Mouse (Mus musculus): ENCODE data around the gene Uaca. TPM values are rescaled to one million over a fixed set of nuclear protein-coding genes. Genes with fewer than 3 reads are reported as not detected.
"Not testable (repeated sequence)": the region's sequence is repeated elsewhere in the genome, so short reads cannot be mapped to it uniquely, and the experiment has no call there.

Gene Uaca
- polyA plus RNA-seq, 1 experiment from 2014 or later, result 13.7 TPM

- no peak overlapping the region for H3K27ac ChIP-seq (ENCODE audit: low read depth, low read length)
- no peak overlapping the region for H3K9ac ChIP-seq (ENCODE audit: low read depth, low read length)
- H3K4me2 ChIP-seq (replicated peaks; ENCODE audit: low read depth, low read length), result no peak overlapping the region
- H3K4me1 ChIP-seq (ENCODE audit: control insufficient read depth, insufficient read depth, low read length), result 0 out of 2 replicates have a peak, but pooled peaks cover 4% of the 10 kb centered on the region
- no peaks in the 10 kb centered on the region for H3K27me3 ChIP-seq (ENCODE audit: control insufficient read depth, insufficient read depth, low read length)
- no peak overlapping the region for H3K4me3 ChIP-seq (ENCODE audit: low read length)
- H3K9me3 ChIP-seq (ENCODE audit: control insufficient read depth, low read length), result no peaks in the 10 kb centered on the region
- H3K36me3 ChIP-seq (ENCODE audit: control insufficient read depth, insufficient read depth, low read length), result no peaks in the 10 kb centered on the region
- 43% methylated on average over 8 of the region's 8 CpGs for WGBS
- no peak for ATAC-seq (ENCODE audit: low FRiP score, low TSS enrichment)
These were observed 6.5 kb downstream of the Uaca start for GRCm38 (mm10) chr9:60800663-60801382.

DNA sequence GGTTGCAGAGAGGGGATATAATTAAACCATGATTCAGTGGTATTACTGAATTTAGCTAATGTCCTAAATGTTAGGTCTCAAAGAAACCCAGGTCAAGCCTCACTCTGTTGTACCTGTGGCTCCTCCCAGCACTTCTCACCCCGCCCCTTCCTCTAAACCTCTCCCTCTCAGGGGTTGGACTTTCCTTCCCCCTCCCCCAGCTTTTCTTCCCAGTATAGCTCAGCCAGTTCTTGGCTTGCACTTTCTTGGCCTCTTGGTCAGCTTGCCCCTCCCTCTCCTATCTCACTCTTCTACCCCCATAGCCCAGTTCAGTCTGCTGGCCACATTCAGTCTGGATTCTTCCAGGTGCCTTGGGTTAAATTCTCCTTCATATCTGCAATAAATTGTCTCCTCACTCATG is 7.4 kb downstream of the Uaca start:
- no peak for ATAC-seq (ENCODE audit: low FRiP score, low TSS enrichment)

GRCm38 (mm10) chr9:60802341-60802740 is 8.0 kb downstream of the Uaca start:
- Histone ChIP-seq H3K36me3 (ENCODE audit: control insufficient read depth, insufficient read depth, low read length) (no peaks in the 10 kb centered on the region), H3K4me3 (ENCODE audit: low read length) (no peak overlapping the region), H3K9ac (ENCODE audit: low read depth, low read length) (no peak overlapping the region), H3K27me3 (ENCODE audit: control insufficient read depth, insufficient read depth, low read length) (no peaks in the 10 kb centered on the region), H3K4me1 (ENCODE audit: control insufficient read depth, insufficient read depth, low read length) (0 out of 2 replicates have a peak, but pooled peaks cover 4% of the 10 kb centered on the region), H3K4me2 (replicated peaks; ENCODE audit: low read depth, low read length) (no peak overlapping the region), H3K9me3 (ENCODE audit: control insufficient read depth, low read length) (no peaks in the 10 kb centered on the region), H3K27ac (ENCODE audit: low read depth, low read length) (no peak overlapping the region)
- ATAC-seq (ENCODE audit: low FRiP score, low TSS enrichment), result no peak
- 92% methylated on average over 5 of the region's 5 CpGs for WGBS

More for the DNA sequence above, 7.4 kb downstream of the Uaca start:
- Histone ChIP-seq H3K9me3 (ENCODE audit: control insufficient read depth, low read length) (no peaks in the 10 kb centered on the region), H3K4me3 (ENCODE audit: low read length) (no peak overlapping the region), H3K9ac (ENCODE audit: low read depth, low read length) (no peak overlapping the region), H3K4me2 (replicated peaks; ENCODE audit: low read depth, low read length) (no peak overlapping the region), H3K36me3 (ENCODE audit: control insufficient read depth, insufficient read depth, low read length) (no peaks in the 10 kb centered on the region), H3K27me3 (ENCODE audit: control insufficient read depth, insufficient read depth, low read length) (no peaks in the 10 kb centered on the region), H3K4me1 (ENCODE audit: control insufficient read depth, insufficient read depth, low read length) (0 out of 2 replicates have a peak, but pooled peaks cover 4% of the 10 kb centered on the region), H3K27ac (ENCODE audit: low read depth, low read length) (no peak overlapping the region)
- 62% methylated on average over 1 of the region's 1 CpGs for WGBS

DNA sequence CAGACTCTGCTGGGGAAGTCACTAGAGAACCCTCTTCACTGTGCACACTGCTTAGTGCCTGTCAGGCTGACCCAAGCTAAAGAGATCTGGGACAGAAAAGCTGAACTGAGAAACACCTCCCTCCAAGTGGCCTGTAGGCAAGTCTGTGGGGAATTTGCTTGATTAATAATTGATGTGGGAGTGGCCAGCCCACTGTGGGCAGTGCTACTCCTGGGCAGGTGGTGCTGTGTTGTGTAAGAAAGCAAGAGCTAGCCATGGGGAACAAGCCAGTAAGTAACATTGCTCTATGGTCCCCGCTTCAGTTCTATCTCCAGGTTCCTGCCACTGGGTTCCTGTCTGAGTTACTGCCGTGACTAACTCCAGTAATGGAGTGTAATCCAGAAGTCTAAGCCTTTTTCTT is 11.7 kb downstream of the Uaca start:
- no peak overlapping the region for H3K4me3 ChIP-seq (ENCODE audit: low read length)
- H3K27me3 ChIP-seq (ENCODE audit: control insufficient read depth, insufficient read depth, low read length), result no peaks in the 10 kb centered on the region
- no peak for ATAC-seq (ENCODE audit: low FRiP score, low TSS enrichment)
- 0 out of 2 replicates have a peak, but pooled peaks cover 2% of the 10 kb centered on the region for H3K9me3 ChIP-seq (ENCODE audit: control insufficient read depth, low read length)
- 89% methylated on average over 2 of the region's 2 CpGs for WGBS
- H3K4me2 ChIP-seq (replicated peaks; ENCODE audit: low read depth, low read length), result no peak overlapping the region
- H3K4me1 ChIP-seq (ENCODE audit: control insufficient read depth, insufficient read depth, low read length), result no peaks in the 10 kb centered on the region
- no peak overlapping the region for H3K27ac ChIP-seq (ENCODE audit: low read depth, low read length)
- no peaks in the 10 kb centered on the region for H3K36me3 ChIP-seq (ENCODE audit: control insufficient read depth, insufficient read depth, low read length)
- H3K9ac ChIP-seq (ENCODE audit: low read depth, low read length), result no peak overlapping the region

DNA sequence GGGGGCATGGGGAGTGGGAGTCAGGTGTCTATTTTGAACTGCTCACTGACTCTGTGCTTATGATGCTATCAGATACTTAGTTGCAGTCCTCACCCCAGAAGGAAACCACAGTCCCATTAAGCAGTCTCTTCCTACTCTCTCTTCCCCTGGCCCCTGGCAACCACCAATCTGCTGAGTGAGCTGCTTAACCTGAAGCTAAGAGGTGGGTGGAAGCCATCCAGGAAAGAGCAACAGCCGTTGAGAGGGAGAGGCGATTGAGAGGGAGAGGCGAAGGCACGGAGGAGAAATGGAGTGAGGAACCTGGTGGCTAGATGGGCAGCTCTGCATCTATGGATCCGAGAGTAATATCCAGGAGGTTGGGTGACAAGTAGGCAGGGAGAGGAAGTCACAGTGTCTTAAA is 13.7 kb downstream of the Uaca start:
- Histone ChIP-seq H3K36me3 (ENCODE audit: control insufficient read depth, insufficient read depth, low read length) (no peaks in the 10 kb centered on the region), H3K4me1 (ENCODE audit: control insufficient read depth, insufficient read depth, low read length) (peaks cover 2% of the 10 kb centered on the region), H3K27ac (ENCODE audit: low read depth, low read length) (no peak overlapping the region)

GRCm38 (mm10) chr9:60813139-60813880 is 19.0 kb downstream of the Uaca start:
- 4% methylated on average over 11 of the region's 11 CpGs for WGBS
- peaks cover 16% of the 10 kb centered on the region for H3K4me1 ChIP-seq (ENCODE audit: control insufficient read depth, insufficient read depth, low read length)
- H3K27ac ChIP-seq (ENCODE audit: low read depth, low read length), result peak overlapping the region; percentile 59; the same call in 1 of the 2 replicates
- peak; percentile 93 for ATAC-seq (ENCODE audit: low FRiP score, low TSS enrichment)
- peak overlapping the region; percentile 13; the same call in 1 of the 2 replicates for H3K9ac ChIP-seq (ENCODE audit: low read depth, low read length)
- H3K27me3 ChIP-seq (ENCODE audit: control insufficient read depth, insufficient read depth, low read length), result no peaks in the 10 kb centered on the region
- H3K4me3 ChIP-seq (ENCODE audit: low read length), result no peak overlapping the region; the same call in 1 of the 2 replicates
- peak overlapping the region; percentile 31 for H3K4me2 ChIP-seq (replicated peaks; ENCODE audit: low read depth, low read length)
- no peaks in the 10 kb centered on the region for H3K36me3 ChIP-seq (ENCODE audit: control insufficient read depth, insufficient read depth, low read length)
- H3K9me3 ChIP-seq (ENCODE audit: control insufficient read depth, low read length), result 0 out of 2 replicates have a peak, but pooled peaks cover 2% of the 10 kb centered on the region

More for the DNA sequence above, 13.7 kb downstream of the Uaca start:
- no peak for ATAC-seq (ENCODE audit: low FRiP score, low TSS enrichment)
- 78% methylated on average over 5 of the region's 5 CpGs for WGBS
- H3K27me3 ChIP-seq (ENCODE audit: control insufficient read depth, insufficient read depth, low read length), result no peaks in the 10 kb centered on the region
- H3K4me3 ChIP-seq (ENCODE audit: low read length), result no peak overlapping the region
- 0 out of 2 replicates have a peak, but pooled peaks cover 2% of the 10 kb centered on the region for H3K9me3 ChIP-seq (ENCODE audit: control insufficient read depth, low read length)
- no peak overlapping the region for H3K9ac ChIP-seq (ENCODE audit: low read depth, low read length)
- H3K4me2 ChIP-seq (replicated peaks; ENCODE audit: low read depth, low read length), result no peak overlapping the region

GRCm38 (mm10) chr9:60815502-60815901 is 21.2 kb downstream of the Uaca start:
- H3K4me3 ChIP-seq (ENCODE audit: low read length), result no peak overlapping the region

DNA sequence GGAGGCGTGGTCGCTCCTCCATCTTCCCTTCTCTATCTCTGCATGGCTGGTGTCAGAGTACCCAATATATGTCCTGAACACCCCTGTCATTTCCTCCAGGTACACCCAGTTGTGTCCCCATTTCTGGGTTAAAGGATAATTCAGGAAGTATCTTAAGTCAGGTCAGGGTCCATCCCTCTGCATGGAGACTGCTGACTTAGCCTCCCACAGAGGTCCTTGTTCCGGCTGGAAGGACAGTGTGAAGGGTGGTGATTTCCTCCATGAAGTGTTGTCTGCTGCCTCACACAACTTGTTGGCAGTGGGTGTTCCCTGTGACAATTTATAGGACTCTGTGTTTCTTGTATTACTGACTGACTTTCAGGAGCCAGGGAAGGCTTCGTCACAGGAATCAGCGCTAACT is 23.2 kb downstream of the Uaca start:
- Histone ChIP-seq H3K27ac (ENCODE audit: low read depth, low read length) (no peak overlapping the region), H3K4me2 (replicated peaks; ENCODE audit: low read depth, low read length) (no peak overlapping the region), H3K4me1 (ENCODE audit: control insufficient read depth, insufficient read depth, low read length) (peaks cover 16% of the 10 kb centered on the region), H3K36me3 (ENCODE audit: control insufficient read depth, insufficient read depth, low read length) (no peaks in the 10 kb centered on the region), H3K27me3 (ENCODE audit: control insufficient read depth, insufficient read depth, low read length) (no peaks in the 10 kb centered on the region), H3K9ac (ENCODE audit: low read depth, low read length) (no peak overlapping the region), H3K9me3 (ENCODE audit: control insufficient read depth, low read length) (no peaks in the 10 kb centered on the region), H3K4me3 (ENCODE audit: low read length) (no peak overlapping the region)
- no peak for ATAC-seq (ENCODE audit: low FRiP score, low TSS enrichment)
- WGBS, result 79% methylated on average over 5 of the region's 5 CpGs

More at GRCm38 (mm10) chr9:60815502-60815901, 21.2 kb downstream of the Uaca start:
- H3K9ac ChIP-seq (ENCODE audit: low read depth, low read length), result no peak overlapping the region
- H3K9me3 ChIP-seq (ENCODE audit: control insufficient read depth, low read length), result no peaks in the 10 kb centered on the region
- no peak overlapping the region for H3K4me2 ChIP-seq (replicated peaks; ENCODE audit: low read depth, low read length)
- no peak overlapping the region for H3K27ac ChIP-seq (ENCODE audit: low read depth, low read length)
- H3K4me1 ChIP-seq (ENCODE audit: control insufficient read depth, insufficient read depth, low read length), result peaks cover 16% of the 10 kb centered on the region
- H3K27me3 ChIP-seq (ENCODE audit: control insufficient read depth, insufficient read depth, low read length), result no peaks in the 10 kb centered on the region
- WGBS, result 86% methylated on average over 8 of the region's 8 CpGs
- no peak for ATAC-seq (ENCODE audit: low FRiP score, low TSS enrichment)
- no peaks in the 10 kb centered on the region for H3K36me3 ChIP-seq (ENCODE audit: control insufficient read depth, insufficient read depth, low read length)

DNA sequence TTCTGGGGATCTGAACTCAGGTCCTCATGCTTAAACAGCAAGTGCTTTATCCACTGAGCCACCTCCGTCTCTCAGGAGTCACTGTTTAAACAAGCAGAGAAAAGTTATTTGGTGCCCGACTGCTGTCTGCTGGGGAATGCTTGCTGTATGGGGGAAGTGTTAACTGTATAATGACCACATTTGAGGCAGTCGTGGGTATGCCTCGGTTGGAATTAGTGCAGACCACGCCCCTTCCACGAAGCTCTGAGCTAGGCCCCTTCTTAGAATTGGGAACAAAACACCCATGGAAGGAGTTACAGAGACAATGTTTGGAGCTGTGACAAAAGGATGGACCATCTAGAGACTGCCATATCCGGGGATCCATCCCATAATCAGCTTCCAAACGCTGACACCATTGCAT is 24.2 kb downstream of the Uaca start:
- H3K27ac ChIP-seq (ENCODE audit: low read depth, low read length); H3K9ac ChIP-seq (ENCODE audit: low read depth, low read length); H3K4me2 ChIP-seq (replicated peaks; ENCODE audit: low read depth, low read length); H3K27me3 ChIP-seq (ENCODE audit: control insufficient read depth, insufficient read depth, low read length); H3K36me3 ChIP-seq (ENCODE audit: control insufficient read depth, insufficient read depth, low read length); H3K4me3 ChIP-seq (ENCODE audit: low read length); H3K4me1 ChIP-seq (ENCODE audit: control insufficient read depth, insufficient read depth, low read length); ATAC-seq (ENCODE audit: low FRiP score, low TSS enrichment); H3K9me3 ChIP-seq (ENCODE audit: control insufficient read depth, low read length): not testable (repeated sequence)
- WGBS, result 52% methylated on average over 7 of the region's 8 CpGs

All from kidney, embryonic 14.5 days (tissue).